Mouse (Mus musculus) testis, postnatal 14 days (tissue): ENCODE results near the gene Cntnap1.

Experiments used
- DNase-seq: peaks from one replicate; pipeline ENCODE4 v3.0.0; 2021; ENCODE audit warnings: low spot score

Gene Cntnap1

DNA sequence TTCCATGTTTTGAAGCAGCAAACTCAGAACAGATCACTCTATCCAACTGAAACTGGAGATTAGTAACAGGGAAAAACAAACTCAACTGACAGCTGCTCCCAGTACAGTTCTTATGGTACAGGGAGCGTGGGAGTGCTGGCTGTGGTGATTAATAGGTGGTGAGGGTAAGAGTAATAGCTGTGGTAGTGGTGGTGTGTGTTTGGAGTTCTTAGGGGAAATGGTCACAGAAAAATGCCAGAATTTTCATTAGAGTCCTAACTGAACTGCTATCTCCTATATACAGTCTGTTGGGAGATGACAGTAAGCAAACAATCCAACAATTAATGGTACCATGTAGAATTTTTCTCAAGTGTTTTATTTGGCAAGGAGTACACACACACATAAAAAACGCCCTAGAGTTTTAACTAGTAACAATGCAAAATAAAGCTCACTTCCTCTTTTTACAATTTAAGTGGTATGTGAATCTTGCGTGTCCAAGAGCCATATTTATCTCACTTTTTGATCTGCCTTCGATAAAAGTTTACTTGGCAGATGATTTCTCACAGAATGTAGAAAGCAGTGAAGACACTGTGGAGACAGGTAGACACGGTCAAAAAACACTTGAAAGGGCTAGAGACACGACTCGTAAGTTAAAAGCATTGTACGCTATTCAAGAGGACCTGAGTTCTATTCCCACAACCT lies 51.1 kb downstream of the Cntnap1 start:
- no peak for DNase-seq

DNA sequence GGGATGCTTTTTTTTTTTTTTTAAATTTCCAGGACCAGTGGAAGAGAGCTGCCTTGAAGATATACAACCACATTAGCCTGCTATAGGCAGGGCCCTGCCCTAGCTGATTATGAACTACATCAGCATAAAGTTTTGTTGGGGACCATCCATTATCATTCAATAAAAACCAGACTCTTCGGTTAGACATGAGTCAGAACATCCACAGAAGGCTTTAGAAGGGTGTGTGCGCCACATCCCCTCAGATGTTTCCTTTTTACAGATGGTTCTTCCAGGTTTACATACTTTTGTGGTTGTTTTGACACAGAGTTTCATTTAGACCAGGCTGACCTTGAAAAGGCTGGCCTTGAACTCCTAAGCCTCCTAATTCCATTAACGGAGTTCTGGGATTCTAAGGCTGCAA lies 54.0 kb downstream of the Cntnap1 start:
- no peak for DNase-seq

DNA sequence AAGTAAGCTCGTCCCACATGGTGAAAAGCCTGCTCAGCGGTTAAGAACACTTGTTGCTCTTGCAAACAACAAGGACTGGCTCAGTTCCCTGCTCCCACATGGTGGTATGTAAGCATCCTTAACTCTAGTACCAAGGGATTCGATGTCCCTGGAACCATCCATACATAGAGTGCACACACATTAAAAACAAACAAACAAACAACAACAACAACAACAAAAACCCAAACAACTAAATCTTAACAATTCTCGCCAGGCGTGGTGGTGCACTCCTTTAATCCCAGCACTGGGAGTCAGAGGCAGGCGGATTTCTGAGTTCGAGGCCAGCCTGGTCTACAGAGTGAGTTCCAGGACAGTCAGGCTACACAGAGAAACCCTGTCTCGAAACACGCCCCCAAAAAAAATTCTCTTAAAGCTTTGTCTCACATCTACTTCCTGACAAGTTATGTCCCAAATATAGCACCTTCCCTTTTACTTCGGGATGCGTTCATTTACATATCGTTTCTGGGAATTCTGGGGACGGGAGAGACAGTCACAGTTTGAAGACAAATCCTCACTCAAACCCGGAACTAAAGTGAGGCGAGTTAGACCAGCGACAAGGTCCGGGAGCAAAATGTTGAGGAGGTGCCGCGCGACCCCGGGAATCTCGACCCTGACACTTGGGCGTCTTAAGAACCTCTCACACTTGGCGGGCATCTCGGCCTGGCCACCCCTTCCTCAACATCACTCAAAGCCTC lies 55.2 kb downstream of the Cntnap1 start:
- no peak for DNase-seq

DNA sequence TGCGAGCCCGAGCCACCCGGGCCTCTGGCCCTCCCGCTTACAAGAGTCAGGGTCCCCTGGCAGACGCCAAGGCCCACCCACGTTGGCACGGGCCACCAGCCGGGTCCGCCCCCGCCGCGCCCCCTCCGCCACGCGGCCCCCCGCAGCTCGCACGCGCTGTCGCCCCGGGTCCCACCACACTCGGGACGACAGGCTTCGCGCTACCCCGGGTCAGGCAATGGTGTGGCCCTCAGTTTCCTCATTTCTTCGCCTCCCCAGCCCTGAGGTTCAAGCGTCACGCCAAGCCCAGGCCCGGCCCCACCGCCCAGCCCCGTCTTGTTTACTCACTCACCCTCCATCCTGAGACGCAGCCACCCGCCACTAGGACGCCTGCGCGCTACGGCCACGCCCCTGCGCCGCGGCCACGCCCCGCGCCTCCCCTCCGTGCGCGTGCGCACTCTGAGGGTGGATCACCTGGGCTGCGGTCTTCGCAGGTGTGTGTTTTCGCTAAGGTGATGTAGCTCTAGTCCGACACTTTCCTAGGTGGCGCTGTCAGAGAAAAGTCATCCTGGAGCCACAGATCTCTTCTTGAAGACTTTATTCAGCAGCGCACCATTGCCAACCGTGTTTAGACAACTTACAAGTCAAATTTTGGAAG lies 55.9 kb downstream of the Cntnap1 start, which contains the start of gene Ezh1:
Gene Ezh1 (minus strand): TSS at position 399 of the 637 bp plus-strand sequence.
- DNase-seq, result peak; percentile 93

DNA sequence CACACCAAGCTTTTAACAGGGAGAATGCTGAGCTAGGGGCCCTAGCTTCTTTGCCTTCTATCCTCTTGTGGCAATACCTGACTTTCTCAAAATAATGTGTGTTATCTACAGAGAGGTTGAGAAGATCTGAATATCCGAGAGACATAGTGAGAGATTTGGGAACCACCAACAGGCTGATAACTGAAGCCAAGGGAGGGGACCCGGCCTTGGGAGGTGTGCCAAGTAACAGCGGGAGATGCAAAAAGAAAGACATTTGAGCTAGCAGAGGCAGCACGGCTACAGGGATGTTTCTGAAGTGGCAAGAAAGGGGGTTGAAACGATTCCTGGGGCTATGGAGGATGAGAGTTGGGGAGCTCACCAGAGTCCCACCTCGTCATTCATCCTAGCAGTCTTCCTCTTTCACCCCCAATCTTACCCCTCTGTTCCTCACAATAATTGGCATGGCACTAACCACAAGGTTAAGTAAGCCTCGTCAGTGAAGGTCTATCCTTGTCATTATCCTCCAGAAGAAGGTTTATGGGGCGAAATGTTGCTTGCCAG lies 59.1 kb downstream of the Cntnap1 start:
- DNase-seq, result peak; percentile 60

DNA sequence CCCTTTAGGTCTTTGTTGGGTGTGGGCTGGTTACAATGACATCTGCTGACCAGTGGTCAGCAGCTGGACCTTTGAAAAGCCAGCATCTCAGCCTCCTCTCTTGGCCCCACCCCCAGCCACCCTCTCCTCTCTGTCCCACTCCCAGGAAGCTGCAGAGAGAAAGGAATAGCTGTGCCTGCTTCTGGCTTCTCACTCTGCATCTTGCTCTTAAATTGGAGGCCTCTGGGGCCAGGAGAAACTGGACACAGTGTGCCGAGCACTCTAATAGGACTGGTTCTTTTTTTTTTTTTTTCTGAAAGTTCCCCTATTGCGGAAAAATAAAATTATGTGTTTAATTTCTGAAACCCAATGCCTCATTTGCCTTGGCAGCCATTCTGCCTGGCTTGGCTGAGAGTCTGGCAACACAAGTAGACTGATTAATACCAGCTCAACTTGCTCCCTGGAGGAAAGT lies 59.8 kb downstream of the Cntnap1 start:
- DNase-seq, result peak; percentile 68

DNA sequence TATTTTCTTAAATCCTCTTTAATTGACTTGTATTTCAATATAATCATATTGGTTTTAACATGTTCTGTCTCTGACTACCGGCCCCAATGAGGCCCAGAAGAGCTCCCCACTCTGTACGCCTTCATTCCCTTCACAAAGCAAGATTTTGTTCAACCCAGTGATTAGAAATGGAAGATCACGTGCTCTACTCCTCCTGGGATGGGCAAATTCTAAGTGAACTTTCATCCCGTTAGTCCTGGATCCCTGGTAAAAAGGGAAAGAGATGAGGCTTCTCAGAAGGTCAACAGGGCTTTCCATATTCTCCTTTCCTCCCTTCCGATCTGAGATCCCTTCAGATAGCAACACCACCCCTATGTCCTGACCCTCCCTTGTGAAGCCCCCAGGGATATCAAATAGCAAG lies 60.2 kb downstream of the Cntnap1 start:
- no peak for DNase-seq

DNA sequence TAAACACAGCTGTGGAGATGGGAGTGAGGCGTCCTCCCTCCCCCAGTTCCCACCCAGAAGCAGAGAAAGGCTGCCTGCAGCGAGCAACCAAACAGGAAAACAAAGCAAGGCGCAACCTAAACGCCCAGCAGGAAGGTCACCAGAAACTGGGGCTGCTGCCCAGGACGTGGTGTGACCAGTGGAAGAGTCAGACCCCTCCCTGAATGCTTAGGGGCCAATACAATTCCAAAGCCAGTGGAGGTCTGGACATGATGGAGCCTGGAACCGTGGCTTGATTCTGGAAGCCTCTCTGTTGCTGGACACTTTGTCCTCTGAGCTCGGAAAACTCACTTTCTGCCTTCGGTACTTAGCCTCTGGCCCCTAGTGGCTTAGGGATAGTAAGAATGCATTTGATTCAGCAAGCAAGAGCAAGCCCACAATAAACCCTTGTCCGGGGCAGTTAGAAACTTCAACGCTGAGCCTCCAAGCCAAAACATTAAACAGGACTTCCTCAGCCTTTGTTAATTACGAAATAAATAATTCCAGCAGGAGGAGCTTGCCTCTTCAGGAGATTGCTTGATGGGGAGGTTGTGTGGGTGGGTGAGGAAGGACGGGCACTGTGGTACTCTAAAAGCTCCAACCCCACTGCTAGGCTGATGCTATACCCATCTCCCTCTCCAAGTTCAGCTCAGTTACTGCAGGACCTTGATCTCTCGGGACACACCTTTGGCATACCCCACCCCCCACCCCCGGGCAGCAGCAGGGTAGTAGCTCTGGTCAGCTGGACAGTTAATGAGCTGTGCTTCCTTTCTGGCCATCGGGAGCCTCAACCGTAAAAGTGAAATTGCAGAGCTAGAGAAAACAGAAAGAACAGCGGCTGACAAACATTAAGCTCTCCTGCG lies 60.9 kb downstream of the Cntnap1 start:
- DNase-seq, result peak; percentile 65

DNA sequence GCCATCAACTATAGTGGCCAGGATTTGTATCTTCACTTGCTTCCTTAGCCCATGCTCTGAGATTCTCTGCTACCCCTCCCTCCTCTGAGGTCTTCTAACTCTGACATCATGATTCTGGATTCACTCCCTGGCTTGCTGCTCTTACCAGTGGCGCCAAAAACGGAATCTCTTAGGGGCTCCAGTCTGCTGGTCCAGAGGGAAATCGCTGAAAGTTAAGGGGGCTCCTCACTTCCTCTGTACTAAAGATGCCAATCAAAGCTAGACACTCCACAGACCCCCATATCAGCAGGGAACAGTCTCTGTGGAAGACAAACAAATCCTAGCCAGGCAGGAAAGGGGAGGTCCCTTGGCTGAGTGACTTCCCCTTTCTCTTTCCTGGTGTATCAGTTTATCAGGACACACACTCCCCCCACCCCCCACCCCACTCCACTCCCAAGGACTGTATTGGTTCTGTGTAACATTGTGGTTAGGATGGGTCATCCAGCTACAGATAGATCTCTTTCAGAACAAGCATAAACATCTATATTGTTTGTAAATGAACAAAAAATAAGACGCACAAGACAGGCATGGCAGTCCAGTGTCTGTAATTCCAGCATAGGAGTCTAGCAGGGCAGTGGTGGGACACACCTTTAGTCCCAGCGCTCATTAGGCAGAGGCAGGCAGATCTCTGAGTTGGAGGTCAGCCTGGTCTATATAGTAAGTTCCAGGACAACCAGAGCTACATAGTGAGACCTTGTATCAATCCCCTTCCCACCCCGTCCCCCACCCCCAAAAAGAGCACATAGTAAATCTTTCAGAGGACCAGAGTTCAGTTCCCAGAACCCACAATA lies 61.9 kb downstream of the Cntnap1 start:
- DNase-seq, result no peak

DNA sequence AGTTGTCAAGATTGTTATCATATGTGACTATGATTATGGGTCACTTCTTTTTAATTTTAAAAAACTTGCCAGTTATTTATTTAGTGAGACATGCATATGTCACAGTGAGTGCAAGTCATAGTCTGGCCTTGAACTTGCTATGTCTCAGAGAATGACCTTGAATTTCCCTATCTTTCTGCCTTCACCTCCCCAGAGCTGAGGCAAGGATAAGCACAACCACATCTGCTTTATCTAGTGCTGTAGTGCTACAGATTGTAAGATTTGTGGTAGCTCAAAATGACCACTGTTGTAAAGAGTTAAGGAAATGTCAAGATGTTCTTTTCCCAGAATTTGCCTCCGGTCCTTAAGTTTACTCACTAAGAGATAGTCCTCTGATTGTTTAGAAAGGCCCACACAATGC lies 62.9 kb downstream of the Cntnap1 start:
- no peak for DNase-seq

DNA sequence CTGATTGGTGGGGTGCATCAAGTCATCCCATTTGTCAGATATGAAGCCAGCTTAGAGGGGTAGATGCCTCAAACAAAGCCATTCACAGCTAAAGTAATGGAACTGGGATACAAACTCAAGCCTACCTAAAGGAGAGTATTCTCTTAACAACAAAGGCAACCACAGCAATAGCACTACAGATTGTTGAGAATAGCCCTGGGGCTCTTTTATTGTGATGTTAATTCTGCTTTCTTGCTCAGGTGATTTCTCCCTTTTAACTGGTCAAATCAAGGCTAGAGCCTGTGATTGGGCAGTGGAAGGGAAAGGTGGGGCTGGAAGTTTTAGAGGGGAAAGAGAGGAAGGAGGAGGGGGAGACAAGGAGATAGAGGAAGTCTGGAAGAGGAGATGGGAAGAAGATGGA lies 63.8 kb downstream of the Cntnap1 start:
- no peak for DNase-seq

DNA sequence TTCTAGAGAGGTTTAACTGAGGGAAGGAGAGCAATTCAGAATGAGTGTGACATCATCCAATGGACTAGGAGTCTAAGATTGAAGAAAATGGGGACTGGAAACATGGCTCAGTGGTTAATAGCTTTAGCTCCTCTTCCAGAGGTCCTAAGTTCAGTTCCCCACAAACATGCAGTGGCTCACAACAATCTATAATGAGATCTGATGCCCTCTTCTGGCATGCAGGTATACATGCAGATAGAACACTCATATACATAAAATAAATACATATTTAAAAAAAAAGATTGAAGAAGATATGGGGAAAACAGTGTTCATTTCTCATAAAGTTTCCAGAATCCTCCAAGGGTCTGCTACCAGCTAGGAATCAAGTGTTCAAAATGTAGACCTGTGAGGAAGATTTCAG lies 65.1 kb downstream of the Cntnap1 start:
- no peak for DNase-seq

DNA sequence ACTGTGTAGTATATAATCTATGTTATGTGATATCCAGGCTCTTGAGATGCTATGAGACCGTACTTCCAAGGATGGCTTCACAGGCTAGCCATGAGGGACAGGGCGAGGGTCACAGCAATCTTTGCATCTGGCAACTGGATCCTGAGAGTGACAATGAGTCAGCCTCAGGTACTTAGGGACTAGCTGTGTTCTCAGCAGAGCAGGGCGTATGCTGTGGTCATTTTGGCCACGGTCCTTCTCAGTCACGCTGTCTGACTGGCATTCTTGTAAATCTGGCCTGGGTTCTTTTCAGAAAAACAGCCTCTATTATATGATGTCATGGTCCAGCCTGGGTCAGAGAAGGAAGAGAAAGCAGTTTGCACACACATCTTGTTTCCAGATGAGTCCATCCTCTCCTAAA lies 66.5 kb downstream of the Cntnap1 start:
- DNase-seq, result no peak

DNA sequence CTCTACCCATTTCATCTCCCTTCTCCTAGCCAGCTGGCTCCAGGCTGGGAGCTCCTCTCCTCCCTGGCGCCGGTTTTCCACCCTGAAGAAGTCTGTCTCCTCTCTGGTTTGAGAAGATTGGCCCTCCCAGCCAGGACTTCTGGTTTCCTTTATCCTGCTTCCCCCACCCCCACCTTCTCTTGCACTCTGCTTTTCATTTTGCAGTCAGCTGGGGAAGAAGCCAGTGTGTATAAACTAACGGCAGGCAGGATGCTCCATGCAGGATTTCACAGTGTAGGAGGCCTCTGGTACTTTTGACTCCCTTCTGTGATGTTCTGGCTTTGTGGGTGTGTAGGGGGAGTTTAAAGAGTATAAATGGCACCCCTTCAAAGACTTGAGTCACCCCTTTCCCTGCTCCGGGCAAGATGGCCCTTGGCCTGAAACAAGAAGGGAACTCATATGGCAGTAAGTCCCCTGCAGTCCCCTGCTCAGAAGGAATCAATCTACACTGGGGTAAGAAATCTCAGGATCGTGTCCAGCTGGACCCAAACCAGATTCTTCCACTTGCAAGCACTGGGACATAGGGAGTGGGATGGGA lies 67.8 kb downstream of the Cntnap1 start:
- no peak for DNase-seq
